Mouse (Mus musculus): Measurements from ENCODE around the gene Yaf2. TPM values are rescaled to one million over a fixed set of nuclear protein-coding genes. Genes with fewer than 3 reads are reported as not detected.

Yaf2 gene
- polyA plus RNA-seq, 2 experiments, result 14.3 to 23.1 TPM

DNA sequence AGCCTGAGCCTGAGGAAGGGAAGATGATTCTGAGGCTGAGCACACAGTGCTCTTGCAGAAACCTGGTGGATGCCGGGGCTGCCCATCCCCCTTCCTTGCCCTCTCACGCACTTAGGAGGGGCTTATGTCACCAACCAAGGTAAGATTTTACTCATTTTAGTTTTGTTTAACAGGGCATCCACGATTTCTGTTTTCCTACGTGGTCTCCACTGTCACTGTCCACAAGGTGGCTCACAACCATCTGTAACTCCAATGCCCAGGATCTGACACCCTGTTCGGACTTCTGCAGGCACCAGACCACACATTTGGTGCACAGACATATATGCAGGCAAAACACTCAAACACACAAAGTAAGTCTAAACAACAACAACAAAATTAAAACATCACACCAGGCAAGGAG is 73.9 kb downstream of the Yaf2 start:
- DNase-seq (ENCODE audit: low read depth in 3 of 3, low spot score in 3 of 3), result no peak

DNA sequence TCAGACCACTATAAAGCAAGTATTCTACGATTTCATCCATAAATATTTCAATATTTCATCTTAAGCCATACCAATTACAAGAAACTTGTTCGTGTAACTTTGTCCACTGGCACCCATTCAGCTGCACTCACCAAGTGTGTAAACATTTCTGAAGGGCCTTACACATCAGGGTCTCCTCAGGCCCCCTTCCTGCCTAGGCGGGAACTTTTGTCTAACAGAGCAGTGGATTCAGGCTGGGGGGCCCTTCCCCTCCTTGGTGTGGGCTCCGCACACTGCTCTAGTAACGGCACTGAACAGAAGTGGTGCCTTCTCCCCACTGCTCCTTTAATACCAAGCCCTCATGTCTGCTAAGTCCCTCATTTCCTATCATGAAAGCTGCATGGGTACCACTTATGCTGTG is 74.5 kb downstream of the Yaf2 start:
- no peak overlapping the region for H3K4me3 ChIP-seq (ENCODE audit: insufficient read depth in 1 of 2, low read depth in 2 of 2, low read length in 2 of 2)
- H3K27me3 ChIP-seq (ENCODE audit: control insufficient read depth, insufficient read depth, low read length), result no peaks in the 10 kb centered on the region
- no peaks in the 10 kb centered on the region for H3K9me3 ChIP-seq (ENCODE audit: control insufficient read depth, low read length)
- ATAC-seq (ENCODE audit: insufficient read depth) (no peak), DNase-seq (ENCODE audit: low read depth in 3 of 3, low spot score in 3 of 3) (no peak)
- no peak overlapping the region for H3K9ac ChIP-seq (replicated peaks)
- H3K4me1 ChIP-seq (replicated peaks; ENCODE audit: control insufficient read depth in 2 of 2, insufficient read depth in 2 of 2, low read length in 1 of 2), result no peaks in the 10 kb centered on the region
- peaks cover 3% of the 10 kb centered on the region; the same call in 1 of the 2 replicates for H3K36me3 ChIP-seq (replicated peaks; ENCODE audit: control insufficient read depth, insufficient read depth, low read depth)
- no peak overlapping the region for H3K4me2 ChIP-seq (ENCODE audit: low read depth)
- H3K27ac ChIP-seq, result no peak overlapping the region
- 85% methylated on average over 5 of the region's 5 CpGs for WGBS (ENCODE audit: insufficient replicate concordance)
- no peak for TF ChIP-seq EP300 (IDR thresholded peaks at IDR 0.05; ENCODE audit: low read depth)

More for the DNA sequence above, 73.9 kb downstream of the Yaf2 start:
- 69% methylated on average over 5 of the region's 5 CpGs for WGBS (ENCODE audit: insufficient replicate concordance)
- Histone ChIP-seq H3K4me2 (ENCODE audit: low read depth) (no peak overlapping the region), H3K4me1 (replicated peaks; ENCODE audit: control insufficient read depth in 2 of 2, insufficient read depth in 2 of 2, low read length in 1 of 2) (0 out of 4 replicates have a peak, but pooled peaks cover 0 to 2% of the 10 kb centered on the region in 2 experiments), H3K36me3 (replicated peaks; ENCODE audit: control insufficient read depth, insufficient read depth, low read depth) (peaks cover 3% of the 10 kb centered on the region; the same call in 1 of the 2 replicates), H3K9ac (replicated peaks) (no peak overlapping the region), H3K27ac (no peak overlapping the region), H3K4me3 (ENCODE audit: insufficient read depth in 1 of 2, low read depth in 2 of 2, low read length in 2 of 2) (no peak overlapping the region), H3K9me3 (ENCODE audit: control insufficient read depth, low read length) (no peaks in the 10 kb centered on the region), H3K27me3 (ENCODE audit: control insufficient read depth, insufficient read depth, low read length) (no peaks in the 10 kb centered on the region)
- TF ChIP-seq EP300 (IDR thresholded peaks at IDR 0.05; ENCODE audit: low read depth) (no peak), CTCF (IDR thresholded peaks at IDR 0.05; ENCODE audit: low read depth) (0 out of 2 replicates have a peak, but pooled peaks have one; percentile 34)
- no peak for ATAC-seq (ENCODE audit: insufficient read depth)

DNA sequence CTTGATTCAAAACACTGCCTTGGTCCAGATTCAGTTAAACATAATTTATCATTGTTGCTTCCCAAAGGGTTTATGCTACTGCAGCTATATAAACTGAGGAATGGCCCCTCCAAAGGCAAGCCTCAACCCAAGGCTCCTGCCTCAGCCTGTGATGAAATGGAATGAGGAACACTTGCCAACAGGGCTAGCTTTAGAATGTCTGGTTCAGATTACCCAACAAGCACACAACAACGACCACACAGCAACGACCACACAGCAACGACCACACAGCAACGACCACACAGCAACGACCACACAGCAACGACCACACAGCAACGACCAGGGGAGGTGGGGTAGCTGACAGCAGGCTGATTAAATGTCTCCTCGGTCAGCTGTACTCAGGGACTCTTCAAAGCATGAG is 76.8 kb downstream of the Yaf2 start:
- no peak overlapping the region for H3K27ac ChIP-seq
- no peaks in the 10 kb centered on the region for H3K9me3 ChIP-seq (ENCODE audit: control insufficient read depth, low read length)
- WGBS (ENCODE audit: insufficient replicate concordance), result 69% methylated on average over 8 of the region's 8 CpGs
- H3K4me1 ChIP-seq (replicated peaks; ENCODE audit: control insufficient read depth in 2 of 2, insufficient read depth in 2 of 2, low read length in 1 of 2), result no peaks in the 10 kb centered on the region
- TF ChIP-seq CTCF (IDR thresholded peaks at IDR 0.05; ENCODE audit: low read depth), result no peak
- no peak for TF ChIP-seq EP300 (IDR thresholded peaks at IDR 0.05; ENCODE audit: low read depth)
- no peaks in the 10 kb centered on the region for H3K27me3 ChIP-seq (ENCODE audit: control insufficient read depth, insufficient read depth, low read length)
- DNase-seq (ENCODE audit: low read depth in 3 of 3, low spot score in 3 of 3) (no peak), ATAC-seq (ENCODE audit: insufficient read depth) (no peak)
- H3K36me3 ChIP-seq (replicated peaks; ENCODE audit: control insufficient read depth, insufficient read depth, low read depth), result peaks cover 3% of the 10 kb centered on the region; the same call in 1 of the 2 replicates
- no peak overlapping the region for H3K4me2 ChIP-seq (ENCODE audit: low read depth)
- H3K4me3 ChIP-seq (ENCODE audit: insufficient read depth in 1 of 2, low read depth in 2 of 2, low read length in 2 of 2), result no peak overlapping the region
- H3K9ac ChIP-seq (replicated peaks), result no peak overlapping the region

DNA sequence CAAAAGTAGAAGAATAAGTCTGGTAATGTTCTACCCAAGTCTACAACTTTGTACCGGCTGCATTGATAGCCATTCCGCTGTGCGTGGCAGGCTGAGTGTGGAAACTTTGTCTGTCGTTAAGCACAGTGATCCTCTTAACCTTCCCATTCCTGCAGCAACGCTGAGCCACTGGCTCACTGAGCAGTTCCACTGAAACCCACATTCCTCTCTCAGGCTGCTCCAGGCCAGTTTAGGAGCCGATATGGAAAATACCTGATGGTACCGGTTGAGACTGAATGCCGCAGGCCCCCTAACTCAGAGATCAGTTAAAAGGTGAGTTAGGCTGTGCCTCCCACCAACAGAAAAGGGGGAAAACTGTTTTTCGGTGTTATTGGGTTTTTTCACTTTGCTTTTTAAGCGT is 81.4 kb downstream of the Yaf2 start:
- Histone ChIP-seq H3K9me3 (ENCODE audit: control insufficient read depth, low read length) (no peaks in the 10 kb centered on the region), H3K27ac (no peak overlapping the region), H3K4me3 (ENCODE audit: insufficient read depth in 1 of 2, low read depth in 2 of 2, low read length in 2 of 2) (no peak overlapping the region), H3K9ac (replicated peaks) (no peak overlapping the region), H3K4me2 (ENCODE audit: low read depth) (no peak overlapping the region), H3K4me1 (replicated peaks; ENCODE audit: control insufficient read depth in 2 of 2, insufficient read depth in 2 of 2, low read length in 1 of 2) (no peaks in the 10 kb centered on the region), H3K27me3 (ENCODE audit: control insufficient read depth, insufficient read depth, low read length) (no peaks in the 10 kb centered on the region), H3K36me3 (replicated peaks; ENCODE audit: control insufficient read depth, insufficient read depth, low read depth) (peaks cover 7% of the 10 kb centered on the region; the same call in 1 of the 2 replicates)
- WGBS (ENCODE audit: insufficient replicate concordance), result 79% methylated on average over 10 of the region's 10 CpGs
- no peak for DNase-seq (ENCODE audit: low read depth in 3 of 3, low spot score in 3 of 3)
- TF ChIP-seq CTCF (IDR thresholded peaks at IDR 0.05; ENCODE audit: low read depth), result no peak
- no peak for TF ChIP-seq EP300 (IDR thresholded peaks at IDR 0.05; ENCODE audit: low read depth)
- ATAC-seq (ENCODE audit: insufficient read depth), result no peak

DNA sequence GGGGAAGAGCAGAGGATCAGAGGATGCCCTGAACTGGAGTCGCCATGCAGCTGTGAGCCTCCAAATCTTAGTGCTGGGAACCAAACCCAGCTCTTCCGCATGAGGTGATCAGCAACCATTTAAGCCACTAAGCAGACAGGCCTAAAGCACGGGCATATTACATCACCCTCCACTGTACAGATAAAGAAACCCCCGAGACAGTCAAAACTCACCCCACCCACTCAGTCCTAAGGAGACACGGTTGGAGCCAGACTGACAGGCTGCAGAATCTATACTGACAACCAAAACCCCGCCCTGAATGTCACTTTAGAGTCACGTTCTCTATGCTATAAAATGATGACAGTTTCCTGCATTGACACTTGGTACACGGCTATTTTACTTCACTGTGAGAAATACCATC is 83.6 kb downstream of the Yaf2 start:
- H3K4me2 ChIP-seq (ENCODE audit: low read depth), result no peak overlapping the region
- no peak for DNase-seq (ENCODE audit: low read depth in 3 of 3, low spot score in 3 of 3)
- 46% methylated on average over 8 of the region's 8 CpGs for WGBS (ENCODE audit: insufficient replicate concordance)
- no peaks in the 10 kb centered on the region for H3K9me3 ChIP-seq (ENCODE audit: control insufficient read depth, low read length)
- no peak for ATAC-seq (ENCODE audit: insufficient read depth)
- peaks cover 9% of the 10 kb centered on the region; the same call in 1 of the 2 replicates for H3K36me3 ChIP-seq (replicated peaks; ENCODE audit: control insufficient read depth, insufficient read depth, low read depth)
- H3K4me3 ChIP-seq (ENCODE audit: insufficient read depth in 1 of 2, low read depth in 2 of 2, low read length in 2 of 2), result no peak overlapping the region
- H3K9ac ChIP-seq (replicated peaks), result no peak overlapping the region
- no peak overlapping the region for H3K27ac ChIP-seq
- no peaks in the 10 kb centered on the region for H3K4me1 ChIP-seq (replicated peaks; ENCODE audit: control insufficient read depth in 2 of 2, insufficient read depth in 2 of 2, low read length in 1 of 2)
- H3K27me3 ChIP-seq (ENCODE audit: control insufficient read depth, insufficient read depth, low read length), result no peaks in the 10 kb centered on the region
- TF ChIP-seq CTCF (IDR thresholded peaks at IDR 0.05; ENCODE audit: low read depth) (no peak), EP300 (IDR thresholded peaks at IDR 0.05; ENCODE audit: low read depth) (no peak)

Measured in liver, embryonic 14.5 days (tissue).